Mouse (Mus musculus) brain, embryonic 14.5 days (tissue): ENCODE data around the gene Ppp1r12a.

ENCODE experiments used
- CTCF ChIP-seq: fragments of 200-500 bp; IDR thresholded peaks from 2 replicates; pipeline ENCODE4 v1.5.1; 2012; ENCODE audit warnings: inconsistent platforms, mild to moderate bottlenecking, moderate library complexity, borderline replicate concordance; ENCODE audit not compliant: insufficient read depth, insufficient read length; ENCODE audit errors: extremely low read depth
- POLR2A ChIP-seq: fragments of 200-500 bp; IDR thresholded peaks from 2 replicates; pipeline ENCODE4 v1.6.1; 2012; ENCODE audit warnings: mild to moderate bottlenecking, inconsistent platforms, borderline replicate concordance; ENCODE audit not compliant: poor library complexity, insufficient read depth, insufficient read length, severe bottlenecking; ENCODE audit errors: extremely low read depth

- no peak for TF ChIP-seq CTCF
- TF ChIP-seq POLR2A = no peak
Measured at GRCm38 (mm10) chr10:108237049-108237448, 75.1 kb downstream of the Ppp1r12a start.
